Comparison of ENCODE assay signal across 8 mouse cellular contexts in the genomic region with DNA sequence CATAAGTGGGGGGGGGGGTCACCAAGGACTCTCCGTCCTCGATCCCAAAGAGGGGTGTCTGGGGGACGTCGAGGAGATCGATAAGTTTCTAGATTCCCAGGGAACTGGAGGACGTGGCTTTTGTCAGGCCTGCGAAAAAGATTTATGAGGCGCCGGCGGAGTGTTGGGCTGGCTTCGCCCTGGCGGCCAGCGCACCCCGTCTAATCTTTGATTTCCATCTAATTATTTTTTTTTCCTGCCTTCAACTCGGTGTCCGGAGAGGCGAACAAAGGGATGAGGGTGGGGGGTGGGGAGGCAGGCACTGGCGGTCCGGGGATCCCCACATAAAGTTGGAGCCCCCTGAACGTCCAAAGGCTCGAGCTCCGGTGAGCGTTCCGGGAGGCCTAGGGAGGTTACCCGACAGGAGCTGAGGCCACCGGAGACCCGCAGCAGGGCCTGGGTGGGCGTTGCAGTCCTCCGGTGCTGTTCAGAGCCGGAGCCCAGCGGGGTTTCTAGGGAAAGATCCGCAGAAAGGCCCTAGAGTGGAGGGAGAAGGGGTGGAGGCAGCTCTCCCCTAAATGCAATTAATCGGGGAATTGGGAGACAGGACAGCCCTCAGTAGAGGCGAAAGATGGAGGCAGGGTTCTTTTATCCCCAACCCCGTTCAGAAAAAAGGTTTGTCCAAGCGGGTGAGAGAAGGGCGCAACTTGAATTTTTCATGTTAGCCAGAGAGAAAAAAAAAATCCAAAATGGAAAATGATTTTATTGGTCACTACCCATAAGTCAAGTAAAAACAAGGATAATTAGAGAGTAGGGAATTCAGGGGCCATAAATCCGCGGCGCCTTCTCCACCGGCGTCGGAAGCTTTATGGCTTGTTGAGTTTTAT. TPM values are rescaled to one million over a fixed set of nuclear protein-coding genes. Genes with fewer than 3 reads are reported as not detected.
DNase-seq lines count a peak whose midpoint lies in the region; ATAC-seq and TF ChIP-seq lines count a peak whose summit lies in the region.

No protein-coding gene starts in this region.

- intact Hi-C loops in left cerebral cortex, postnatal 4 days (cut with DNase I): loop anchor here (2.0 to 5.0 kb wide), 2 partner anchors 43 to 120 kb away; no protein-coding TSS in a partner anchor
- intact Hi-C loops in left cerebral cortex, postnatal 14 days (cut with DNase I): loop anchor here (1.0 to 2.0 kb wide), 2 partner anchors 43 to 119 kb away; no protein-coding TSS in a partner anchor

- 2% methylated on average over 43 of the region's 43 CpGs for WGBS in embryonic facial prominence, embryonic 14.5 days
- WGBS in hindbrain, postnatal 0 days: 1% methylated on average over 43 of the region's 43 CpGs
- WGBS in liver, embryonic 15.5 days (ENCODE audit: insufficient replicate concordance): 5% methylated on average over 43 of the region's 43 CpGs
- 9% methylated on average over 43 of the region's 43 CpGs for WGBS in olfactory bulb, adult 2 months

- TF ChIP-seq POLR2A in olfactory bulb, adult 2 months (IDR thresholded peaks at IDR 0.05; ENCODE audit: insufficient read depth, low read depth, low read length): no peak

- no peak for ATAC-seq in embryonic facial prominence, embryonic 14.5 days (ENCODE audit: low read depth)
- no peak for ATAC-seq in hindbrain, postnatal 0 days
- ATAC-seq in liver, embryonic 15.5 days (ENCODE audit: insufficient read depth): no peak
- ATAC-seq in frontal cortex, adult (ENCODE audit: low TSS enrichment): no peak

- H3K4me1 ChIP-seq in embryonic facial prominence, embryonic 14.5 days (ENCODE audit: control insufficient read depth, insufficient read depth, low read length): peaks cover 37% of the 10 kb centered on the region
- H3K4me1 ChIP-seq in hindbrain, postnatal 0 days (ENCODE audit: insufficient read depth, low read length): peaks cover 36% of the 10 kb centered on the region
- H3K4me1 ChIP-seq in liver, embryonic 15.5 days (replicated peaks): peaks cover 44% of the 10 kb centered on the region
- peaks cover 39% of the 10 kb centered on the region for H3K4me1 ChIP-seq in olfactory bulb, adult 2 months (ENCODE audit: control insufficient read depth, insufficient read depth, low read length)

- H3K9me3 ChIP-seq in embryonic facial prominence, embryonic 14.5 days (ENCODE audit: control insufficient read depth, low read length): no peaks in the 10 kb centered on the region
- no peaks in the 10 kb centered on the region for H3K9me3 ChIP-seq in hindbrain, postnatal 0 days (ENCODE audit: low read length)
- H3K9me3 ChIP-seq in liver, embryonic 15.5 days (replicated peaks): no peaks in the 10 kb centered on the region

- DNase-seq in left cerebral cortex, postnatal 4 days: peak; percentile 48
- DNase-seq in left cerebral cortex, postnatal 14 days (ENCODE audit: low spot score in 2 of 2): no peak
- no peak for DNase-seq in embryonic facial prominence, embryonic 14.5 days (ENCODE audit: low spot score)
- DNase-seq in hindbrain, postnatal 0 days (ENCODE audit: low spot score): peak; percentile 47
- DNase-seq in thymus, postnatal 14 days: no peak

- H3K4me3 ChIP-seq in embryonic facial prominence, embryonic 14.5 days (ENCODE audit: low read depth, low read length): peak overlapping the region; percentile 91
- peak overlapping the region; percentile 69 for H3K4me3 ChIP-seq in hindbrain, postnatal 0 days (ENCODE audit: low read length)
- peak overlapping the region; percentile 62 for H3K4me3 ChIP-seq in liver, embryonic 15.5 days (replicated peaks)
- H3K4me3 ChIP-seq in olfactory bulb, adult 2 months (ENCODE audit: insufficient read depth, low read depth, low read length): peak overlapping the region; percentile 63

- peaks cover 16% of the 10 kb centered on the region for H3K36me3 ChIP-seq in embryonic facial prominence, embryonic 14.5 days (ENCODE audit: control insufficient read depth, insufficient read depth, low read length)
- no peaks in the 10 kb centered on the region for H3K36me3 ChIP-seq in hindbrain, postnatal 0 days (ENCODE audit: insufficient read depth, low read length)
- H3K36me3 ChIP-seq in liver, embryonic 15.5 days (replicated peaks): no peaks in the 10 kb centered on the region

- peak overlapping the region; percentile 97 for H3K9ac ChIP-seq in embryonic facial prominence, embryonic 14.5 days (ENCODE audit: low read depth, low read length)
- peak overlapping the region; percentile 96 for H3K9ac ChIP-seq in hindbrain, postnatal 0 days (replicated peaks; ENCODE audit: low read length)
- H3K9ac ChIP-seq in liver, embryonic 15.5 days: peak overlapping the region; percentile 52; the same call in 1 of the 2 replicates

- TF ChIP-seq CTCF in hindbrain, postnatal 0 days (IDR thresholded peaks at IDR 0.05; ENCODE audit: low read depth): no peak
- TF ChIP-seq CTCF in olfactory bulb, adult 2 months (IDR thresholded peaks at IDR 0.05; ENCODE audit: insufficient read depth, low read depth, low read length): no peak

- peak overlapping the region; percentile 99 for H3K4me2 ChIP-seq in embryonic facial prominence, embryonic 14.5 days (ENCODE audit: low read depth, low read length)
- H3K4me2 ChIP-seq in hindbrain, postnatal 0 days (ENCODE audit: low read depth, low read length): peak overlapping the region; percentile 96
- H3K4me2 ChIP-seq in liver, embryonic 15.5 days: peak overlapping the region; percentile 70

- peak overlapping the region; percentile 96 for H3K27ac ChIP-seq in embryonic facial prominence, embryonic 14.5 days (replicated peaks; ENCODE audit: low read depth, low read length)
- H3K27ac ChIP-seq in hindbrain, postnatal 0 days: peak overlapping the region; percentile 88
- no peak overlapping the region for H3K27ac ChIP-seq in liver, embryonic 15.5 days (replicated peaks)
- H3K27ac ChIP-seq in olfactory bulb, adult 2 months (ENCODE audit: insufficient read depth, low read depth, low read length): peak overlapping the region; percentile 78

- no peaks in the 10 kb centered on the region for H3K27me3 ChIP-seq in embryonic facial prominence, embryonic 14.5 days (replicated peaks; ENCODE audit: control insufficient read depth, insufficient read depth, low read length)
- H3K27me3 ChIP-seq in hindbrain, postnatal 0 days (ENCODE audit: insufficient read depth, low read length): no peaks in the 10 kb centered on the region
- peaks cover 95% of the 10 kb centered on the region for H3K27me3 ChIP-seq in liver, embryonic 15.5 days

RNA-seq across cellular contexts. Expression of a gene that starts 36.3 kb away (rescaled TPM):
- total RNA-seq in left cerebral cortex, postnatal 4 days (2021): 100 to 1,000 TPM; 113 to 119 TPM
- 10 to 100 TPM; 94.9 to 95.2 TPM for total RNA-seq in left cerebral cortex, postnatal 14 days (2021)
- polyA plus RNA-seq in embryonic facial prominence, embryonic 14.5 days (2014; fragmentation: Nextera tagmentation; extraction: Ambion mirVana): 78.8 and 86.4 TPM in 2 replicates
- 167 and 178 TPM in 2 replicates for total RNA-seq in hindbrain, postnatal 0 days (2014; rRNA removed)
- 95.9 and 101 TPM in 2 replicates for polyA plus RNA-seq in hindbrain, postnatal 0 days (2015; fragmentation: Nextera tagmentation; extraction: Ambion mirVana)
- 34.0 and 38.8 TPM in 2 replicates for polyA plus RNA-seq in liver, embryonic 15.5 days (2015; fragmentation: Nextera tagmentation; extraction: Ambion mirVana)
- 77.6 TPM in 1 of 2 replicates, not detected in the other for polyA plus RNA-seq in olfactory bulb, adult 2 months (2012; ENCODE audit: insufficient read depth, insufficient read length, low replicate concordance, missing spikeins)

RNA-seq across cellular contexts. Expression of a gene that starts 45.3 kb away (rescaled TPM):
- total RNA-seq in left cerebral cortex, postnatal 4 days (2021): 10 to 100 TPM; 36.5 to 39.5 TPM
- total RNA-seq in left cerebral cortex, postnatal 14 days (2021): 10 to 100 TPM; 16.4 to 17.6 TPM
- polyA plus RNA-seq in embryonic facial prominence, embryonic 14.5 days (2014; fragmentation: Nextera tagmentation; extraction: Ambion mirVana): 11.1 and 12.0 TPM in 2 replicates
- total RNA-seq in hindbrain, postnatal 0 days (2014; rRNA removed): 31.1 and 43.1 TPM in 2 replicates
- polyA plus RNA-seq in hindbrain, postnatal 0 days (2015; fragmentation: Nextera tagmentation; extraction: Ambion mirVana): 8.8 and 9.1 TPM in 2 replicates
- polyA plus RNA-seq in liver, embryonic 15.5 days (2015; fragmentation: Nextera tagmentation; extraction: Ambion mirVana): 0.91 and 1.0 TPM in 2 replicates
- polyA plus RNA-seq in olfactory bulb, adult 2 months (2012; ENCODE audit: insufficient read depth, insufficient read length, low replicate concordance, missing spikeins): not detected in 2 replicates

Comparison
In these comparisons a context has a peak if more than half of its experiments do, and no peak if none do; other contexts are left out.
1. DNase-seq: peak in left cerebral cortex, postnatal 4 days (single experiment) and hindbrain, postnatal 0 days (single experiment); none in left cerebral cortex, postnatal 14 days (0 of 2), embryonic facial prominence, embryonic 14.5 days (single experiment) and thymus, postnatal 14 days (single experiment).
2. Peak in every context shown above with its lines, with median percentiles within 50 percentile points of each other: H3K4me2 ChIP-seq, H3K4me3 ChIP-seq and H3K9ac ChIP-seq.